In the genomic region with DNA sequence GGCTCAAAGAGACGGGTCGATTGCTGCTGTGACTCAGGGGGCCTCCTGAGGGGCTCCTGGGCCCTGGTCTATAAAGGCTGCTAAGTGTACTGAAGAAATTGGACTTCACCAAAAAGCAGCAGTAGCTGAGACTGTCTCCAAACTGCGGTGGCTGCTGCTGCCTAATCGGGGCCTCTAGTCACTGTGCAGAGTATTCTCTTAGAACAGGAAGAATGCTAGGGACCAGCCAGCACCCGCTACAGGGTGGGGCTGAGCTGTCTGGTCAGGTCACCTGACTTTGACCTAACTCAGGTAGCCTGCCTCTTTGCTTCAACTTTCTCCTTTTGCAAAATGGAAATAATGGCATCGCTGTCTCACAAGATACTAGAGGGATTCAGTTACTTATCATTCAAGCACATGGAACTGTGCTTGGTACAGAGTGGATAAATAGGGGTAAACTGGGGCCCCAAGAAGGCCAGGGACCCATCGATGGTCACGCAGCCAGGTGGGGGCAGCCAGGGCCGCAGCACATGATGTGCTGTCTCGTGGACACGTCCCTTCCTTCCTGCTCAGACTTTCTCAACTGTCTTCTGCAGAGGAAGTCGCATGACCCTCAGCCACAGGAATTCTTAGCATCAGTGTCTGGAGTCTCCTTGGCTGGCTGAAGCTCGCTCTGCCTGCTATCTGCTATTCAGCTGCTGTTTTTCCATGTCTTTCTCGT, we compare ENCODE assay signal across 8 mouse cellular contexts. TPM values are rescaled to one million over a fixed set of nuclear protein-coding genes. Genes with fewer than 3 reads are reported as not detected.
DNase-seq lines count a peak whose midpoint lies in the region; ATAC-seq and TF ChIP-seq lines count a peak whose summit lies in the region.

No protein-coding gene starts in this region.

- TF ChIP-seq CTCF in intestine, postnatal 0 days (IDR thresholded peaks at IDR 0.05; ENCODE audit: low read depth), result no peak
- no peak for TF ChIP-seq CTCF in midbrain, postnatal 0 days (IDR thresholded peaks at IDR 0.05)

- H3K4me3 ChIP-seq in heart, embryonic 10.5 days, result no peak overlapping the region
- H3K4me3 ChIP-seq in intestine, postnatal 0 days (ENCODE audit: low read depth, low read length), result no peak overlapping the region
- H3K4me3 ChIP-seq in megakaryocyte, embryonic 14.5 days (replicated peaks), result peak overlapping the region; percentile 78
- H3K4me3 ChIP-seq in midbrain, postnatal 0 days (ENCODE audit: low read depth, low read length), result no peak overlapping the region

- 55% methylated on average over 14 of the region's 14 CpGs for WGBS in heart, embryonic 10.5 days
- 36% methylated on average over 14 of the region's 14 CpGs for WGBS in intestine, postnatal 0 days
- WGBS in midbrain, postnatal 0 days, result 65% methylated on average over 14 of the region's 14 CpGs

- no peaks in the 10 kb centered on the region for H3K9me3 ChIP-seq in heart, embryonic 10.5 days
- no peaks in the 10 kb centered on the region for H3K9me3 ChIP-seq in intestine, postnatal 0 days (ENCODE audit: control insufficient read depth)
- H3K9me3 ChIP-seq in megakaryocyte, embryonic 14.5 days, result no peaks in the 10 kb centered on the region
- H3K9me3 ChIP-seq in midbrain, postnatal 0 days (ENCODE audit: low read length), result no peaks in the 10 kb centered on the region

- H3K27ac ChIP-seq in heart, embryonic 10.5 days, result peak overlapping the region; percentile 71
- peak overlapping the region; percentile 69 for H3K27ac ChIP-seq in intestine, postnatal 0 days (ENCODE audit: low read depth, low read length)
- no peak overlapping the region for H3K27ac ChIP-seq in midbrain, postnatal 0 days (ENCODE audit: low read depth, low read length)

- H3K27me3 ChIP-seq in heart, embryonic 10.5 days (ENCODE audit: insufficient read depth, poor library complexity, severe bottlenecking), result no peaks in the 10 kb centered on the region
- H3K27me3 ChIP-seq in intestine, postnatal 0 days (replicated peaks; ENCODE audit: control insufficient read depth, insufficient read depth, low read length), result no peaks in the 10 kb centered on the region
- H3K27me3 ChIP-seq in megakaryocyte, embryonic 14.5 days (replicated peaks), result peaks cover 92% of the 10 kb centered on the region
- no peaks in the 10 kb centered on the region for H3K27me3 ChIP-seq in midbrain, postnatal 0 days (ENCODE audit: insufficient read depth, low read length)

- peaks cover 93% of the 10 kb centered on the region for H3K4me1 ChIP-seq in heart, embryonic 10.5 days
- H3K4me1 ChIP-seq in intestine, postnatal 0 days (replicated peaks; ENCODE audit: control insufficient read depth, insufficient read depth, low read length), result peaks cover 31% of the 10 kb centered on the region
- H3K4me1 ChIP-seq in megakaryocyte, embryonic 14.5 days, result peaks cover 73% of the 10 kb centered on the region
- 0 out of 2 replicates have a peak, but pooled peaks cover 13% of the 10 kb centered on the region for H3K4me1 ChIP-seq in midbrain, postnatal 0 days (ENCODE audit: insufficient read depth, low read length)

- H3K9ac ChIP-seq in intestine, postnatal 0 days (ENCODE audit: low read depth, low read length), result no peak overlapping the region
- no peak overlapping the region for H3K9ac ChIP-seq in midbrain, postnatal 0 days (replicated peaks; ENCODE audit: low read length, poor library complexity, severe bottlenecking)

- no peak for ATAC-seq in intestine, postnatal 0 days
- ATAC-seq in midbrain, postnatal 0 days (ENCODE audit: low FRiP score), result no peak

- no peak for DNase-seq in heart, embryonic 10.5 days (ENCODE audit: low spot score)
- DNase-seq in heart, postnatal 25 days (ENCODE audit: low spot score), result no peak
- peak; percentile 31 for DNase-seq in ZHBTc4 (ENCODE audit: low read depth, low spot score)
- DNase-seq in urinary bladder, postnatal 4 days (ENCODE audit: low spot score in 2 of 2), result no peak
- no peak for DNase-seq in midbrain, postnatal 0 days (ENCODE audit: low spot score)
- no peak for DNase-seq in cerebellum, postnatal 10 days

- peak overlapping the region; percentile 13; the same call in 1 of the 2 replicates for H3K4me2 ChIP-seq in intestine, postnatal 0 days (replicated peaks; ENCODE audit: low read depth)
- H3K4me2 ChIP-seq in midbrain, postnatal 0 days (ENCODE audit: low read depth, low read length, poor library complexity, severe bottlenecking), result no peak overlapping the region

- no peaks in the 10 kb centered on the region for H3K36me3 ChIP-seq in heart, embryonic 10.5 days
- H3K36me3 ChIP-seq in intestine, postnatal 0 days (ENCODE audit: control insufficient read depth, insufficient read depth), result no peaks in the 10 kb centered on the region
- no peaks in the 10 kb centered on the region for H3K36me3 ChIP-seq in megakaryocyte, embryonic 14.5 days (replicated peaks; ENCODE audit: low read length)
- H3K36me3 ChIP-seq in midbrain, postnatal 0 days (ENCODE audit: insufficient read depth, low read length), result no peaks in the 10 kb centered on the region

- intact Hi-C loops in heart, postnatal 25 days (cut with DNase I), result no loop called here

RNA-seq across cellular contexts. Expression of gene Nek6, which starts 24.2 kb away (rescaled TPM):
- 74.7 and 90.1 TPM in 2 replicates for polyA plus RNA-seq in heart, embryonic 10.5 days (2016; fragmentation: Nextera tagmentation; extraction: Ambion mirVana)
- total RNA-seq in heart, postnatal 25 days (2021), result 1 to 10 TPM; 3.4 to 4.3 TPM
- polyA plus RNA-seq in intestine, postnatal 0 days (2015; fragmentation: Nextera tagmentation; extraction: Ambion mirVana), result 70.9 and 84.5 TPM in 2 replicates
- polyA plus RNA-seq in megakaryocyte, embryonic 14.5 days (2012; ENCODE audit: insufficient read depth, low replicate concordance), result 4.4 and 7.3 TPM in 2 replicates
- 21.8 and 22.8 TPM in 2 replicates for total RNA-seq in midbrain, postnatal 0 days (2014; rRNA removed)
- polyA plus RNA-seq in midbrain, postnatal 0 days (2015; fragmentation: Nextera tagmentation; extraction: Ambion mirVana), result 56.0 and 62.8 TPM in 2 replicates
